Mouse (Mus musculus) liver, embryonic 11.5 days (tissue): ENCODE results near the gene Pllp. TPM values are rescaled to one million over a fixed set of nuclear protein-coding genes. Genes with fewer than 3 reads are reported as not detected.

Experiments used
- ATAC-seq: fragments of 200-750 bp; cut with Nextera tagmentation; replicated peaks from 2 replicates; pipeline ENCODE4 v1.8.0; 2017; ENCODE audit warnings: moderate number of reproducible peaks, mild to moderate bottlenecking, moderate TSS enrichment, moderate library complexity; ENCODE audit not compliant: low FRiP score
- DNase-seq: peaks from one replicate; pipeline ENCODE4 v3.0.0-alpha.2; 2017; ENCODE audit warnings: low spot score
- H3K27ac ChIP-seq: fragments of 300-500 bp; sonication (generic); 2 replicates; pipeline ENCODE4 v1.5.1; 2014; ENCODE audit warnings: mild to moderate bottlenecking, low read depth, low read length, control low read depth
- H3K27me3 ChIP-seq: fragments of 300-500 bp; sonication (generic); replicated peaks from 2 replicates; pipeline ENCODE4 v1.6.1; 2014; ENCODE audit warnings: low read length, mixed read lengths; ENCODE audit not compliant: control insufficient read depth, insufficient read depth
- H3K36me3 ChIP-seq: fragments of 300-500 bp; sonication (generic); 2 replicates; pipeline ENCODE4 v1.6.1; 2014; ENCODE audit warnings: mild to moderate bottlenecking, low read length, moderate library complexity, mixed read lengths; ENCODE audit not compliant: control insufficient read depth, insufficient read depth
- H3K4me1 ChIP-seq: fragments of 300-500 bp; sonication (generic); replicated peaks from 2 replicates; pipeline ENCODE4 v1.6.1; 2014; ENCODE audit warnings: low read length, mixed read lengths; ENCODE audit not compliant: control insufficient read depth, insufficient read depth
- H3K4me2 ChIP-seq: fragments of 300-500 bp; sonication (generic); 2 replicates; pipeline ENCODE4 v1.6.1; 2014; ENCODE audit warnings: mild to moderate bottlenecking, control low read depth, moderate library complexity
- H3K4me3 ChIP-seq: fragments of 300-500 bp; sonication (generic); 2 replicates; pipeline ENCODE4 v1.5.1; 2014; ENCODE audit warnings: low read depth, low read length, control low read depth
- H3K9ac ChIP-seq: fragments of 300-500 bp; sonication (generic); 2 replicates; pipeline ENCODE4 v1.6.1; 2014; ENCODE audit warnings: low read depth, low read length, control low read depth
- H3K9me3 ChIP-seq: fragments of 300-500 bp; sonication (generic); 2 replicates; pipeline ENCODE4 v1.6.1; 2016; ENCODE audit warnings: low read length, inconsistent platforms, mixed read lengths; ENCODE audit not compliant: control insufficient read depth
- WGBS: fragments of 180-500 bp; shearing (Covaris S2); extraction: QIAGEN DNeasy Blood & Tissue Kit; methylation state at CpG from one replicate; pipeline ENCODE4 v1.1.7; 2014; 5-methylcytosine and 5-hydroxymethylcytosine counted together
- polyA plus RNA-seq: library from polyadenylated mRNA; unstranded; fragments of >200 nt; fragmentation: Nextera tagmentation; extraction: Ambion mirVana; gene quantifications from 2 replicates; pipeline ENCODE4 v1.2.1, GENCODE M21; 2014

Pllp gene
- polyA plus RNA-seq: 3.4 and 4.5 TPM in 2 replicates

- Histone ChIP-seq H3K27ac (no peak within 1 kb of the TSS), H3K36me3 (no peaks in the 10 kb centered on the region), H3K9me3 (no peaks in the 10 kb centered on the region), H3K9ac (no peak within 1 kb of the TSS), H3K4me2 (peak within 1 kb of the TSS; percentile 72), H3K4me1 (peaks cover 4% of the 10 kb centered on the region; the same call in 1 of the 2 replicates), H3K4me3 (peak within 1 kb of the TSS; percentile 51), H3K27me3 (peaks cover 58% of the 10 kb centered on the region)
- peak; percentile 61 for ATAC-seq
- peak; percentile 60 for DNase-seq
- WGBS: under 1% methylated on average over 41 of the region's 41 CpGs
Observed at GRCm38 (mm10) chr8:94695994-94696384, at the start of gene Pllp. Gene Pllp (minus strand): TSS chr8:94696278.

GRCm38 (mm10) chr8:94745476-94746184 is 49.6 kb upstream of the Pllp start, which contains the start of gene Ccl22:
Gene Ccl22 (plus strand): TSS chr8:94745590.
- peaks cover 2% of the 10 kb centered on the region for H3K9me3 ChIP-seq
- H3K4me2 ChIP-seq: no peak within 1 kb of the TSS
- no peak within 1 kb of the TSS for H3K9ac ChIP-seq
- ATAC-seq (no peak), DNase-seq (no peak)
- H3K4me3 ChIP-seq: no peak within 1 kb of the TSS
- H3K4me1 ChIP-seq: no peaks in the 10 kb centered on the region
- WGBS: 77% methylated on average over 7 of the region's 7 CpGs
- H3K27me3 ChIP-seq: no peaks in the 10 kb centered on the region
- H3K27ac ChIP-seq: no peak within 1 kb of the TSS
- H3K36me3 ChIP-seq: no peaks in the 10 kb centered on the region

GRCm38 (mm10) chr8:94744972-94745371 is 48.9 kb upstream of the Pllp start:
- H3K36me3 ChIP-seq: no peaks in the 10 kb centered on the region
- DNase-seq (no peak), ATAC-seq (no peak)
- no peak overlapping the region for H3K9ac ChIP-seq
- no peak overlapping the region for H3K4me2 ChIP-seq
- no peaks in the 10 kb centered on the region for H3K4me1 ChIP-seq
- H3K9me3 ChIP-seq: peaks cover 3% of the 10 kb centered on the region
- no peaks in the 10 kb centered on the region for H3K27me3 ChIP-seq
- WGBS: 71% methylated on average over 9 of the region's 9 CpGs
- H3K4me3 ChIP-seq: no peak overlapping the region
- no peak overlapping the region for H3K27ac ChIP-seq

GRCm38 (mm10) chr8:94744484-94744883 is 48.4 kb upstream of the Pllp start:
- ATAC-seq: no peak
- DNase-seq: no peak
- no peak overlapping the region for H3K9ac ChIP-seq
- WGBS: 91% methylated on average over 5 of the region's 5 CpGs
- H3K9me3 ChIP-seq: peaks cover 3% of the 10 kb centered on the region
- H3K4me1 ChIP-seq: no peaks in the 10 kb centered on the region
- H3K36me3 ChIP-seq: no peaks in the 10 kb centered on the region
- no peak overlapping the region for H3K4me2 ChIP-seq
- no peaks in the 10 kb centered on the region for H3K27me3 ChIP-seq
- H3K27ac ChIP-seq: no peak overlapping the region
- no peak overlapping the region for H3K4me3 ChIP-seq

- Histone ChIP-seq H3K4me3 (no peak overlapping the region), H3K4me2 (no peak overlapping the region), H3K9me3 (peaks cover 3% of the 10 kb centered on the region), H3K27me3 (no peaks in the 10 kb centered on the region), H3K36me3 (no peaks in the 10 kb centered on the region), H3K9ac (no peak overlapping the region), H3K4me1 (no peaks in the 10 kb centered on the region), H3K27ac (no peak overlapping the region)
- 89% methylated on average over 4 of the region's 4 CpGs for WGBS
- DNase-seq (no peak), ATAC-seq (no peak)
Observed at GRCm38 (mm10) chr8:94741726-94742125, 45.6 kb upstream of the Pllp start.

- Histone ChIP-seq H3K27ac (no peak overlapping the region), H3K9me3 (peaks cover 3% of the 10 kb centered on the region), H3K4me3 (no peak overlapping the region), H3K27me3 (no peaks in the 10 kb centered on the region), H3K36me3 (no peaks in the 10 kb centered on the region), H3K4me1 (no peaks in the 10 kb centered on the region; the same call in none of the 2 replicates), H3K9ac (no peak overlapping the region), H3K4me2 (no peak overlapping the region)
- no peak for DNase-seq
- ATAC-seq: no peak
- 78% methylated on average over 3 of the region's 3 CpGs for WGBS
Observed at GRCm38 (mm10) chr8:94740591-94740990, 44.5 kb upstream of the Pllp start.

GRCm38 (mm10) chr8:94739829-94740228 is 43.8 kb upstream of the Pllp start:
- peaks cover 3% of the 10 kb centered on the region for H3K9me3 ChIP-seq
- no peak overlapping the region for H3K4me3 ChIP-seq
- H3K4me1 ChIP-seq: peaks cover 2% of the 10 kb centered on the region
- WGBS: 86% methylated on average over 6 of the region's 6 CpGs
- DNase-seq (no peak), ATAC-seq (no peak)
- H3K4me2 ChIP-seq: no peak overlapping the region
- H3K27ac ChIP-seq: no peak overlapping the region
- no peaks in the 10 kb centered on the region for H3K36me3 ChIP-seq
- no peak overlapping the region for H3K9ac ChIP-seq
- no peaks in the 10 kb centered on the region for H3K27me3 ChIP-seq

GRCm38 (mm10) chr8:94735426-94736094 is 39.5 kb upstream of the Pllp start:
- DNase-seq: no peak

More at GRCm38 (mm10) chr8:94735426-94736094, 39.5 kb upstream of the Pllp start:
- no peaks in the 10 kb centered on the region for H3K36me3 ChIP-seq
- H3K4me2 ChIP-seq: peak overlapping the region; percentile 50
- no peak for ATAC-seq
- no peak overlapping the region for H3K4me3 ChIP-seq
- WGBS: 66% methylated on average over 5 of the region's 5 CpGs
- H3K9ac ChIP-seq: 0 out of 2 replicates have a peak overlapping the region, but pooled peaks have one; percentile 37
- H3K9me3 ChIP-seq: peaks cover under 1% of the 10 kb centered on the region; the same call in 1 of the 2 replicates
- no peaks in the 10 kb centered on the region for H3K27me3 ChIP-seq
- H3K27ac ChIP-seq: no peak overlapping the region; the same call in 1 of the 2 replicates
- H3K4me1 ChIP-seq: peaks cover 16% of the 10 kb centered on the region
